In genomic region chr7:44335031-44335878, GRCm38 (mm10) we compare ENCODE assay signal across 9 mouse cellular contexts. TPM values are rescaled to one million over a fixed set of nuclear protein-coding genes. Genes with fewer than 3 reads are reported as not detected.
A peak's percentile ranks its signal among the peaks of the same experiment; 100 is the strongest.
DNase-seq lines count a peak whose midpoint lies in the region; ATAC-seq and TF ChIP-seq lines count a peak whose summit lies in the region.
"Had no signal": no experiment of that assay in that cellular context is flagged by ENCODE, and none has a peak within 500 bp of the region (broad histone marks: within the 10 kb centered on the region; RNA-seq: fewer than 3 reads in every experiment).

No protein-coding gene starts in this region.

- H3K27ac ChIP-seq in forebrain, embryonic 15.5 days (replicated peaks) = peak overlapping the region; percentile 81
- H3K27ac ChIP-seq in liver, embryonic 14.5 days = no peak overlapping the region
- no peak overlapping the region for H3K27ac ChIP-seq in stomach, embryonic 15.5 days

- TF ChIP-seq EP300 in liver, embryonic 14.5 days (IDR thresholded peaks at IDR 0.05; ENCODE audit: low read depth) = no peak

- no peaks in the 10 kb centered on the region for H3K9me3 ChIP-seq in forebrain, embryonic 15.5 days
- no peaks in the 10 kb centered on the region for H3K9me3 ChIP-seq in liver, embryonic 14.5 days (ENCODE audit: control insufficient read depth, low read length)
- no peaks in the 10 kb centered on the region for H3K9me3 ChIP-seq in stomach, embryonic 15.5 days

- 5% methylated on average over 24 of the region's 40 CpGs for WGBS in forebrain, embryonic 15.5 days
- WGBS in liver, embryonic 14.5 days (ENCODE audit: insufficient replicate concordance) = 6% methylated on average over 29 of the region's 40 CpGs
- 5% methylated on average over 27 of the region's 40 CpGs for WGBS in stomach, embryonic 15.5 days

- H3K4me2 ChIP-seq in forebrain, embryonic 15.5 days (replicated peaks) = peak overlapping the region; percentile 60
- H3K4me2 ChIP-seq in liver, embryonic 14.5 days (ENCODE audit: low read depth) = peak overlapping the region; percentile 8; the same call in 1 of the 2 replicates
- peak overlapping the region; percentile 78 for H3K4me2 ChIP-seq in stomach, embryonic 15.5 days

- peak overlapping the region; percentile 54 for H3K4me3 ChIP-seq in forebrain, embryonic 15.5 days
- no peak overlapping the region for H3K4me3 ChIP-seq in liver, embryonic 14.5 days (ENCODE audit: insufficient read depth in 1 of 2, low read depth in 2 of 2, low read length in 2 of 2)
- peak overlapping the region; percentile 38 for H3K4me3 ChIP-seq in stomach, embryonic 15.5 days (replicated peaks)
- H3K4me3 ChIP-seq: erythroblast, embryonic 14.5 days had no signal

- DNase-seq in gastrocnemius, postnatal 10 days = peak; percentile 44
- DNase-seq in gastrocnemius, postnatal 4 days (ENCODE audit: low spot score in 2 of 2) = no peak
- DNase-seq in lung, postnatal 10 days = peak; percentile 50
- DNase-seq in lung, adult 18-20 months = no peak
- no peak for DNase-seq in liver, embryonic 14.5 days (ENCODE audit: low read depth in 3 of 3, low spot score in 3 of 3)
- no peak for DNase-seq in gastrocnemius, adult 18-20 months (ENCODE audit: low spot score)

- H3K9ac ChIP-seq in forebrain, embryonic 15.5 days (replicated peaks) = peak overlapping the region; percentile 65
- no peak overlapping the region for H3K9ac ChIP-seq in liver, embryonic 14.5 days (replicated peaks)
- H3K9ac ChIP-seq in stomach, embryonic 15.5 days = no peak overlapping the region

- peaks cover 25% of the 10 kb centered on the region for H3K27me3 ChIP-seq in forebrain, embryonic 15.5 days
- peaks cover 37% of the 10 kb centered on the region for H3K27me3 ChIP-seq in liver, embryonic 14.5 days (ENCODE audit: control insufficient read depth, insufficient read depth, low read length)
- peaks cover 52% of the 10 kb centered on the region for H3K27me3 ChIP-seq in stomach, embryonic 15.5 days (replicated peaks)

- ATAC-seq in forebrain, embryonic 15.5 days (replicated peaks) = peak; percentile 71
- no peak for ATAC-seq in liver, embryonic 14.5 days (ENCODE audit: insufficient read depth)
- peak; percentile 32; the same call in 1 of the 2 replicates for ATAC-seq in stomach, embryonic 15.5 days (ENCODE audit: insufficient read depth, low FRiP score, low read depth)

- H3K4me1 ChIP-seq in forebrain, embryonic 15.5 days = peaks cover 18% of the 10 kb centered on the region
- H3K4me1 ChIP-seq in liver, embryonic 14.5 days (replicated peaks; ENCODE audit: control insufficient read depth in 2 of 2, insufficient read depth in 2 of 2, low read length in 1 of 2) = no peaks in the 10 kb centered on the region
- 0 out of 2 replicates have a peak, but pooled peaks cover 6% of the 10 kb centered on the region for H3K4me1 ChIP-seq in stomach, embryonic 15.5 days

- no peaks in the 10 kb centered on the region for H3K36me3 ChIP-seq in forebrain, embryonic 15.5 days
- H3K36me3 ChIP-seq in liver, embryonic 14.5 days (replicated peaks; ENCODE audit: control insufficient read depth, insufficient read depth, low read depth) = no peaks in the 10 kb centered on the region
- H3K36me3 ChIP-seq in stomach, embryonic 15.5 days = no peaks in the 10 kb centered on the region

- TF ChIP-seq CTCF in liver, embryonic 14.5 days (IDR thresholded peaks at IDR 0.05; ENCODE audit: low read depth) = no peak

RNA-seq across cellular contexts. Expression of gene Shank1, which starts 25.2 kb away (rescaled TPM):
- 1 to 10 TPM; 2.0 to 2.7 TPM for total RNA-seq in gastrocnemius, postnatal 10 days (2021)
- total RNA-seq in gastrocnemius, postnatal 4 days (2021) = 1 to 10 TPM; 3.0 to 3.5 TPM
- polyA plus RNA-seq in forebrain, embryonic 15.5 days (2015; fragmentation: Nextera tagmentation; extraction: Ambion mirVana) = 22.0 and 24.2 TPM in 2 replicates
- polyA plus RNA-seq in liver, embryonic 14.5 days (2012; rRNA removed) = 0.04 and 0.06 TPM in 2 replicates
- polyA plus RNA-seq in liver, embryonic 14.5 days (2014; fragmentation: Nextera tagmentation; extraction: Ambion mirVana) = 0.05 TPM in 1 of 2 replicates, not detected in the other
- polyA plus RNA-seq in stomach, embryonic 15.5 days (2015; fragmentation: Nextera tagmentation; extraction: Ambion mirVana) = 2.2 TPM in 2 replicates
- under 1 TPM; 0.25 to 0.36 TPM for total RNA-seq in gastrocnemius, adult 18-20 months (2021)

RNA-seq across cellular contexts. Expression of gene Clec11a, which starts 28.6 kb away (rescaled TPM):
- 1 to 10 TPM; 5.0 to 6.8 TPM for total RNA-seq in gastrocnemius, postnatal 10 days (2021)
- 1 to 10 TPM; 3.9 to 4.7 TPM for total RNA-seq in gastrocnemius, postnatal 4 days (2021)
- 3.7 TPM in 2 replicates for polyA plus RNA-seq in forebrain, embryonic 15.5 days (2015; fragmentation: Nextera tagmentation; extraction: Ambion mirVana)
- 0.34 and 0.38 TPM in 2 replicates for polyA plus RNA-seq in liver, embryonic 14.5 days (2012; rRNA removed)
- polyA plus RNA-seq in liver, embryonic 14.5 days (2014; fragmentation: Nextera tagmentation; extraction: Ambion mirVana) = 0.33 and 0.51 TPM in 2 replicates
- polyA plus RNA-seq in stomach, embryonic 15.5 days (2015; fragmentation: Nextera tagmentation; extraction: Ambion mirVana) = 5.1 and 6.9 TPM in 2 replicates
- total RNA-seq in gastrocnemius, adult 18-20 months (2021) = 1 to 10 TPM in 1 of 2 experiments, under 1 TPM in 1; 0.84 to 1.3 TPM

RNA-seq across cellular contexts. Expression of gene Syt3, which starts 48.6 kb away (rescaled TPM):
- under 1 TPM; 0.38 to 0.41 TPM for total RNA-seq in gastrocnemius, postnatal 10 days (2021)
- total RNA-seq in gastrocnemius, postnatal 4 days (2021) = under 1 TPM; 0.34 to 0.49 TPM
- 24.5 and 26.7 TPM in 2 replicates for polyA plus RNA-seq in forebrain, embryonic 15.5 days (2015; fragmentation: Nextera tagmentation; extraction: Ambion mirVana)
- 0.02 and 0.06 TPM in 2 replicates for polyA plus RNA-seq in liver, embryonic 14.5 days (2012; rRNA removed)
- 0.14 TPM in 1 of 2 replicates, not detected in the other for polyA plus RNA-seq in liver, embryonic 14.5 days (2014; fragmentation: Nextera tagmentation; extraction: Ambion mirVana)
- 1.6 and 1.7 TPM in 2 replicates for polyA plus RNA-seq in stomach, embryonic 15.5 days (2015; fragmentation: Nextera tagmentation; extraction: Ambion mirVana)
- 1 to 10 TPM; 3.4 to 4.8 TPM for total RNA-seq in gastrocnemius, adult 18-20 months (2021)
- polyA plus RNA-seq: erythroblast, embryonic 14.5 days had no signal

RNA-seq across cellular contexts. Expression of gene 1700008O03Rik, which starts 50.4 kb away (rescaled TPM):
- total RNA-seq in gastrocnemius, postnatal 10 days (2021) = not detected
- total RNA-seq in gastrocnemius, postnatal 4 days (2021) = not detected
- polyA plus RNA-seq in forebrain, embryonic 15.5 days (2015; fragmentation: Nextera tagmentation; extraction: Ambion mirVana) = 1.1 and 1.4 TPM in 2 replicates
- polyA plus RNA-seq in liver, embryonic 14.5 days (2012; rRNA removed) = 0.06 and 0.12 TPM in 2 replicates
- polyA plus RNA-seq in liver, embryonic 14.5 days (2014; fragmentation: Nextera tagmentation; extraction: Ambion mirVana) = not detected in 2 replicates
- polyA plus RNA-seq in stomach, embryonic 15.5 days (2015; fragmentation: Nextera tagmentation; extraction: Ambion mirVana) = 0.80 and 1.2 TPM in 2 replicates
- under 1 TPM in 1 of 2 experiments, not detected in 1; 0.25 TPM for total RNA-seq in gastrocnemius, adult 18-20 months (2021)

Comparison
In these comparisons a context has a peak if more than half of its experiments do, and no peak if none do; other contexts are left out.
1. DNase-seq: peak in gastrocnemius, postnatal 10 days (single experiment) and lung, postnatal 10 days (single experiment); none in gastrocnemius, postnatal 4 days (0 of 2), lung, adult 18-20 months (0 of 2), liver, embryonic 14.5 days (0 of 3) and gastrocnemius, adult 18-20 months (single experiment).
2. H3K4me2 ChIP-seq: peak in every context shown above with its lines; median percentile 78 in stomach, embryonic 15.5 days; 60 in forebrain, embryonic 15.5 days; 8 in liver, embryonic 14.5 days.
3. H3K4me3 ChIP-seq: peak in forebrain, embryonic 15.5 days (single experiment) and stomach, embryonic 15.5 days (single experiment); none in liver, embryonic 14.5 days (0 of 2).